Mouse (Mus musculus): ENCODE measurements around the gene Gm20388.
"Not testable (repeated sequence)": the region's sequence is repeated elsewhere in the genome, so short reads cannot be mapped to it uniquely, and the experiment has no call there.

Gene Gm20388

GRCm38 (mm10) chr8:123514781-123515539 lies 3604.3 kb downstream of the Gm20388 start, which contains the start of gene Dbndd1:
Gene Dbndd1 (minus strand): TSS chr8:123515463.
- no peak for DNase-seq (ENCODE audit: low read depth, low spot score)

DNA sequence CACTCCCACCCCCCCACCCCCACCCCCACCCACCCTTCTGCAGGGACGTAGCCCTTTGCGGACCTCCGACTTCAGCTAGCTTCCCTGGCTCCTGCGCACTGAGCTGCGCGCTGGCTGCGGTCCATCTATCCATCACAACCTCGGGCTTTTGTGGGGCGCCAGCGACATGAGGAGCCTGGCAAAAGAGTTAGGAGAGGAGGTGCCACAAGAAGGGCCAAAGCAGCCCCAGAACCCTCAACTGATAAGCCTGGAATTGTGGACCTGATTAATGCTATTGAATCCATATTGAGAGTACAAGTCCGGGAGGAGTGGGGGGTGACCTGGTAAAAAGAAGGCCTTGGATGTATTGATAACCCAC lies 3604.9 kb downstream of the Gm20388 start:
- DNase-seq (ENCODE audit: low read depth, low spot score) = no peak

GRCm38 (mm10) chr8:123516596-123516995 lies 3606.0 kb downstream of the Gm20388 start:
- DNase-seq (ENCODE audit: low read depth, low spot score) = no peak

DNA sequence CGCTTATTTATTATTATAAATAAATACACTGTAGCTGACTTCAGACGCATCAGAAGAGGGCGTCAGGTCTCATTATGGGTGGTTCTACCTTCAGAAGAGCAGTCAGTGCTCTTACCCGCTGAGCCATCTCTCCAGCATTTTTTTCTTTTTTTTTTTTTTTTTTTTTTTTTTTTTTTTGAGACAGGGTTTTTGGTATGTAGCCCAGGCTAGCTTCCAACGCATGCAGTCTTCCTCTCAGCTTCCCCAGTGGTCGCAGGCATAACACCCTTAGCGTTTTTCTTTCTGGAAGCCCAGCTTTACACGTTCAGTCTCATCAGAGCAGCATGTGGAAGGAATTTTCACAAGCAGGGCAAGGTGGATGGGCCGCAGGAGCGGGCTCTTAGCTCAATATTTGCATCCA lies 3607.5 kb downstream of the Gm20388 start:
- no peak for DNase-seq (ENCODE audit: low read depth, low spot score)

GRCm38 (mm10) chr8:123518667-123519066 lies 3608.0 kb downstream of the Gm20388 start, which contains the start of gene Gas8:
Gene Gas8 (plus strand): TSS chr8:123518834.
- peak; percentile 86 for DNase-seq (ENCODE audit: low read depth, low spot score)

GRCm38 (mm10) chr8:123520048-123520447 lies 3609.4 kb downstream of the Gm20388 start:
- not testable (repeated sequence) for DNase-seq (ENCODE audit: low read depth, low spot score)

DNA sequence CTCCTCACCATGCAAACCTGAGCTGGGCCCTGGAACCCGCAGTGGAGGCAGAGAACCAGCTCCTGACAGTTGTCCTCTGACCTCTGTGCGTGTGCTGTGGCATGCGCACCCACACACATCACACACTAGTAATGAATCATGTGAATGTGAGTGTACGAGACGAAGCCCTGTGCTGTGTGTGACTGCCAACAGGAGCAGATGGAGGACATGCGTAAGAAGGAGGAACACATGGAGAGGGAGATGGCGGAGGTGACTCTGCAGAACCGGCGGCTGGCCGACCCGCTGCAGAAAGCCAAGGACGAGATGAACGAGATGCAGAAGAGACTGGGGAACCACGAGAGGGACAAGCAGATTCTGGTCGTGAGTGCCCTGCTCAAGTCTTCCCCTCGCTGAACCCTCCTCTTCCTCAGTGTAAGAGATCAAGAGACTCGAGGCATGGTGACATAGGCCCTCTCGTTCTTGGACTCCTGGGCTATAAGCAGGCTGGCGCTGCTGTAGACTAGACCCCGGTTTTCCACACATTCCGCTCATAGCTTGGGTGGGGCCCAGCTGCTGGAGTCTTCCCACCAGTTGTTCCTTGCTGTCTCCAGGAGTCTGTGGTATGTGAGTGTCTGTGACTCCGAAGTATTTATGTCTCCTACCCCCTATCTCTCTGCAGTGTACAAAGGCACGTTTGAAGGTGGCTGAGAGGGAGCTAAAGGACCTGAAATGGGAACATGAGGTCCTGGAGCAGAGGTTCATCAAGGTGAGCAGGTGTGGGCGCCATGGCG lies 3617.3 kb downstream of the Gm20388 start:
- DNase-seq (ENCODE audit: low read depth, low spot score) = no peak

- DNase-seq (ENCODE audit: low read depth, low spot score) = no peak
Observed at GRCm38 (mm10) chr8:123536242-123536989, 3625.8 kb downstream of the Gm20388 start.

GRCm38 (mm10) chr8:123536990-123537380 lies 3626.3 kb downstream of the Gm20388 start:
- no peak for DNase-seq (ENCODE audit: low read depth, low spot score)

DNA sequence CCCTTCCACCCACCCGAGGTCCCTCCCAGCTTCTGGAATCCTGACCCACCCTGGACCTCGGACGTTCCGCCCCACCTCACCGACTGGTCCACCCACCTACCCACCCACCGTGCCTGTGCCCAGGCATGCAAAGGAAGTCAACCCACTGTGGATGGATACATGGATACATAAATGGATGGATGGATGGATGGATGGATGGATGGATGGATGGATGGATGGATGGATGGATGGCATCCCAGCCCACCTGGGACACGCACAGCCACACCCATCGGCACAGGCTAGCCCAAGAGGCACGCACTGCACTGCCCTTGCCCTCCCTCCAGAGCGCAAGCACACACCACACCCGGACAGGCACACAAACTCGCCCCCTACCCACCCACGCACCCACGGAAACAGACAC lies 3627.0 kb downstream of the Gm20388 start:
- DNase-seq (ENCODE audit: low read depth, low spot score) = not testable (repeated sequence)

- not testable (repeated sequence) for DNase-seq (ENCODE audit: low read depth, low spot score)
Observed at GRCm38 (mm10) chr8:123564221-123564620, 3653.6 kb downstream of the Gm20388 start.

DNA sequence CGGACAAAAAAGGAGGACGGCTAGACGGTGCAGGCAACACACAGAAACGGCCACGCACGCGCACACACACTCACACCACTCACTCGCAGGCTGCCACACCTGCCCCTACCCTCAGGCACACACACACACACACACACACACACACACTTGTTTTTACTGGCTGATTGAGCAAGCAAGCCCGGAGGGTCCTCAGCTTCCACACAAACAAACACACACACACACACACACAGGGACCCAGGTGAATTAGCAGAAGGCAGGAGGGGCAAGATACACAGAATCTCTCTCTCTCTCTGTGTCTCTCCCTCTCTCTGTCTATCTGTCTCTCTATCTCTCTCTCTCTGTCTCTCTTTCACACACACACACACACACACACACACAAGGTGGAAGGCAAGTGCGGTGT lies 3664.7 kb downstream of the Gm20388 start:
- not testable (repeated sequence) for DNase-seq (ENCODE audit: low read depth, low spot score)

GRCm38 (mm10) chr8:123600666-123601172 lies 3690.1 kb downstream of the Gm20388 start:
- DNase-seq (ENCODE audit: low read depth, low spot score) = not testable (repeated sequence)

DNA sequence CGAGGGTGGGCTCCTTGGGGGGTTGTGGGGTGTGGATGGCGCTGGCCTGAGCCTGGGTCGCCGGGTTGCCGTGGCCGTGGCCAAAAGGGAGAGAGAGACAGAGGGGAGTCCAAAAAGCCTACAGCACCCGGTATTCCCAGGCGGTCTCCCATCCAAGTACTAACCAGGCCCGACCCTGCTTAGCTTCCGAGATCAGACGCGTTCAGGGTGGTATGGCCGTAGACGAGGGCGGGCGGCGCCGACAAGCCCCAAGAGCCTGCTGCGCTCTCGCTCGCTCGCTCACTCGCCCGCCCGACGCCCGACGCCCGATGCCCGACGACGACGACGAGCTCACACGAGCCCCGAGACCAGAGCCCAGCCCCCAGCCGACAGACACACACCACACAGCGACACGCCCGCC lies 3690.8 kb downstream of the Gm20388 start:
- DNase-seq (ENCODE audit: low read depth, low spot score) = not testable (repeated sequence)

DNA sequence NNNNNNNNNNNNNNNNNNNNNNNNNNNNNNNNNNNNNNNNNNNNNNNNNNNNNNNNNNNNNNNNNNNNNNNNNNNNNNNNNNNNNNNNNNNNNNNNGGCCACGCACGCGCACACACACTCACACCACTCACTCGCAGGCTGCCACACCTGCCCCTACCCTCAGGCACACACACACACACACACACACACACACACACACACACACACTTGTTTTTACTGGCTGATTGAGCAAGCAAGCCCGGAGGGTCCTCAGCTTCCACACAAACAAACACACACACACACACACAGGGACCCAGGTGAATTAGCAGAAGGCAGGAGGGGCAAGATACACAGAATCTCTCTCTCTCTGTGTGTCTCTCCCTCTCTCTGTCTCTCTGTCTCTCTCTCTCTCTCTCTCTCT lies 3702.0 kb downstream of the Gm20388 start:
- DNase-seq (ENCODE audit: low read depth, low spot score) = not testable (repeated sequence)

DNA sequence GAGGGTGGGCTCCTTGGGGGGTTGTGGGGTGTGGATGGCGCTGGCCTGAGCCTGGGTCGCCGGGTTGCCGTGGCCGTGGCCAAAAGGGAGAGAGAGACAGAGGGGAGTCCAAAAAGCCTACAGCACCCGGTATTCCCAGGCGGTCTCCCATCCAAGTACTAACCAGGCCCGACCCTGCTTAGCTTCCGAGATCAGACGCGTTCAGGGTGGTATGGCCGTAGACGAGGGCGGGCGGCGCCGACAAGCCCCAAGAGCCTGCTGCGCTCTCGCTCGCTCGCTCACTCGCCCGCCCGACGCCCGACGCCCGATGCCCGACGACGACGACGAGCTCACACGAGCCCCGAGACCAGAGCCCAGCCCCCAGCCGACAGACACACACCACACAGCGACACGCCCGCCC lies 3712.9 kb downstream of the Gm20388 start:
- not testable (repeated sequence) for DNase-seq (ENCODE audit: low read depth, low spot score)

GRCm38 (mm10) chr8:123624274-123624673 lies 3713.6 kb downstream of the Gm20388 start:
- no peak for DNase-seq (ENCODE audit: low read depth, low spot score)

DNA sequence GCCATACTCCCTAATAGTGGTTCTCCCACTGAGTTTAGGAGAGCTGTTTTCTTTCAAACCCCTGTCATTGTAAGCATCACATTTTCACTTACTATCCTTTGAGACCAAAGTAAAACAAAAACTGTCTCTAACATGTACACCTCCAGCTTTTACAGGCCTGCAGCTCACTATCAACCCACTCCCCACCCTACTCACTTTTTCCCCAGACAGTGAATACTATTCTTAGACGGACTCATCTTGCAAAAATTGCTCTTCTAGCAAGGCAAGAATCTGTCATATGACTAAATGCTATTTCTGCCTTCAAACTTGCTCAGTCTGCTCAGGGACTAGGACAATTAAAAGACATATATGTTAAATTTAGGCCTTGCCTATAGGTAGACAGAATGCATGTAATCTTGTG lies 3714.1 kb downstream of the Gm20388 start:
- no peak for DNase-seq (ENCODE audit: low read depth, low spot score)

GRCm38 (mm10) chr8:123625717-123626116 lies 3715.1 kb downstream of the Gm20388 start:
- no peak for DNase-seq (ENCODE audit: low read depth, low spot score)

DNA sequence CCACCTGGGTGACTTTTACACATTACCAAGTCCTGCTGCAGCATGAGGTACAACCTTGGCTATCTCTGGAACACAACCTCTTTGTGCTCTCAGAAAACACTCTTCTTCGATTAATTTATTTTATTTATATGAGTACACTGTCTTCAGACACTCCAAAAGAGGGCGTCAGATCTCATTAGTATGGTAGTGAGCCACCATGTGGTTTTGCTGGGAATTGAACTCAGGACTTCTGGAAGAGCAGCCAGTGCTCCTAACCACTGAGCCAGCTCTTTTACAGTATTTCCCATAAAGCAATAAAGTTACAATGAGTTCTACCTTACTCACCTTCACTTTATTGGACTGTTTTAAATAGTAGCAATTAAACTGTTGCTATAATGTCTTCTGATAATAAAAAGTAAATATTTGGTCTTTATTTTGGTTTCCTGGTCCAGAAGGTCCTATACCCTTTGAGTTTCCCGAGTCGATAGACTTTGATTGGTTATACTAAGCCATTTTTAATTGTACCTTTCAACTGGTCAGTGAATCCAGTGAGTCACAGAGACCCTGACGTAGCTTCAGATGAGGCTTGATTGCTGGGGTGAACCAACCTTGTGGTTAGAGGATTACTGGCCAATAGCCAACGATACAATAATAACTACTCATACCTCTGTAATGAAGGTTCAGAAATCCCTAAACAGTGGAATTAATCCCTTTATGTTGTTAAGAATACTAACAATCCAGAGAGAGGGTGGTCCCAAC lies 3716.9 kb downstream of the Gm20388 start:
- no peak for DNase-seq (ENCODE audit: low read depth, low spot score)

All from retina, adult 2 months (tissue).